Mouse (Mus musculus) hindbrain, embryonic 13.5 days (tissue): ENCODE results near the gene Ccdc90b. TPM values are rescaled to one million over a fixed set of nuclear protein-coding genes. Genes with fewer than 3 reads are reported as not detected.

ENCODE experiments used
- ATAC-seq: fragments of 200-750 bp; cut with Nextera tagmentation; 2 replicates; pipeline ENCODE4 v1.8.0; 2017; ENCODE audit warnings: moderate TSS enrichment; ENCODE audit not compliant: low FRiP score
- H3K27ac ChIP-seq: fragments of 300-500 bp; sonication (generic); 2 replicates; pipeline ENCODE4 v1.5.1; 2015; ENCODE audit warnings: inconsistent platforms, mild to moderate bottlenecking, moderate library complexity
- H3K27me3 ChIP-seq: fragments of 300-500 bp; sonication (generic); 2 replicates; pipeline ENCODE4 v1.6.1; 2015; ENCODE audit warnings: mild to moderate bottlenecking, inconsistent platforms
- H3K36me3 ChIP-seq: fragments of 300-500 bp; sonication (generic); 2 replicates; pipeline ENCODE4 v1.6.1; 2015; ENCODE audit warnings: mild to moderate bottlenecking, inconsistent platforms
- H3K4me1 ChIP-seq: fragments of 300-500 bp; sonication (generic); replicated peaks from 2 replicates; pipeline ENCODE4 v1.6.1; 2015; ENCODE audit warnings: inconsistent platforms
- H3K4me2 ChIP-seq: fragments of 300-500 bp; sonication (generic); 2 replicates; pipeline ENCODE4 v1.6.1; 2015; ENCODE audit warnings: inconsistent platforms, mild to moderate bottlenecking, moderate library complexity
- H3K4me3 ChIP-seq: fragments of 300-500 bp; sonication (generic); 2 replicates; pipeline ENCODE4 v1.5.1; 2015; ENCODE audit warnings: mild to moderate bottlenecking, inconsistent platforms
- H3K9ac ChIP-seq: fragments of 300-500 bp; sonication (generic); 2 replicates; pipeline ENCODE4 v1.6.1; 2015; ENCODE audit warnings: mild to moderate bottlenecking, inconsistent platforms
- H3K9me3 ChIP-seq: fragments of 300-500 bp; sonication (generic); 2 replicates; pipeline ENCODE4 v1.6.1; 2016; ENCODE audit warnings: inconsistent platforms
- WGBS: fragments of 180-500 bp; shearing (Covaris S2); methylation state at CpG from one replicate; pipeline ENCODE4 v1.1.7; 2015; 5-methylcytosine and 5-hydroxymethylcytosine counted together
- polyA plus RNA-seq: library from polyadenylated mRNA; unstranded; fragments of >200 nt; fragmentation: Nextera tagmentation; extraction: Ambion mirVana; gene quantifications from 2 replicates; pipeline ENCODE4 v1.2.1, GENCODE M21; 2015

The Ccdc90b gene
- polyA plus RNA-seq, result 73.0 and 80.1 TPM in 2 replicates

- under 1% methylated on average over 60 of the region's 60 CpGs for WGBS
- peak within 1 kb of the TSS; percentile 72 for H3K4me2 ChIP-seq
- H3K9me3 ChIP-seq, result no peaks in the 10 kb centered on the region
- peak within 1 kb of the TSS; percentile 96 for H3K27ac ChIP-seq
- ATAC-seq, result peak; percentile 99
- no peaks in the 10 kb centered on the region for H3K27me3 ChIP-seq
- peaks cover 13% of the 10 kb centered on the region for H3K4me1 ChIP-seq
- peak within 1 kb of the TSS; percentile 73 for H3K4me3 ChIP-seq
- peaks cover 7% of the 10 kb centered on the region for H3K36me3 ChIP-seq
- peak within 1 kb of the TSS; percentile 84 for H3K9ac ChIP-seq
Measured at GRCm38 (mm10) chr7:92560986-92561876, at the start of gene Ccdc90b. TSS of gene Ccdc90b (plus strand) at chr7:92561149.

- H3K27ac ChIP-seq, result no peak overlapping the region
- H3K4me2 ChIP-seq, result no peak overlapping the region
- no peak overlapping the region for H3K4me3 ChIP-seq
- H3K9ac ChIP-seq, result no peak overlapping the region
- 71% methylated on average over 3 of the region's 3 CpGs for WGBS
- no peak for ATAC-seq
- H3K4me1 ChIP-seq, result no peaks in the 10 kb centered on the region
- H3K9me3 ChIP-seq, result no peaks in the 10 kb centered on the region
- H3K36me3 ChIP-seq, result no peaks in the 10 kb centered on the region
- no peaks in the 10 kb centered on the region for H3K27me3 ChIP-seq
Measured at GRCm38 (mm10) chr7:92520397-92520796, 40.6 kb upstream of the Ccdc90b start.

DNA sequence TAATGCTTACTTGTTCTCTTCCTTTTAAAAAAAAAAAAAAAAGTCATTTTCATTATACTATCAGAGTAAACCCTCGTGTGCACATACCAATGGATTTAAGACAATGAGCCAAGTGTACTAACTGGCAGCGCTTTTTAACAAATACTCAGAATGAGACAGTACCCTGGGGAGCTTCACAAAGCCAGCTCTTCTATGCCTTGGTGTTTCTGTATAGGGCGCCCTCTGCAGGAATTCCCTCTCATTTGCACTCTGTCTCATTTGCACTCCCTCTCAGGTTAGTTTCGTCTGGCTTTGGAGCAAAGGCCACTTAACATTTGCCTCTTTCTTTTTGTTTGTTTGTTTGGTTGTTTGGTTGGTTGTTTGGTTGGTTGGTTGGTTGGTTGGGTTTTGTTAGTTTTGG, 40.1 kb upstream of the Ccdc90b start:
- no peak for ATAC-seq
- Histone ChIP-seq H3K27ac (no peak overlapping the region), H3K27me3 (no peaks in the 10 kb centered on the region), H3K4me2 (no peak overlapping the region), H3K9ac (no peak overlapping the region), H3K4me3 (no peak overlapping the region), H3K36me3 (no peaks in the 10 kb centered on the region), H3K9me3 (no peaks in the 10 kb centered on the region), H3K4me1 (no peaks in the 10 kb centered on the region)
- 32% methylated on average over 4 of the region's 4 CpGs for WGBS

DNA sequence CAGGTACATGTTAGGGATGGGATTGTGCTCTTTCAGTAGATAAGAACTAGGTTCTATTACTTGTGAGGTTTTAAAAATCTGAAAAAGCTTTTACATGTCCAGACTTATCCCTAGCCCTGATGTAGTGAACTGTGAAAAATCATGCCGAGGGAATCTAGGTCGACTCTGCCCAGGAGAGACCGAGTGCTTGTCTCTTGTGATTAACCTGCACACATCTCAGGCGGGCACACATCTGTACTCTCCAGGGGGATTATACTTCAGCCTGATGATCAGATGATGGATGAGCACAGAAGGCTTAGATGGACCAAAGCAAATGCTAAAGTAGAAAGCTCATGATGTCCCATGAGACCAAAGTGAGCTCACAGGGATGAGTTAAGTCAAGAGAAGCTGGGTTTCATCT, 31.7 kb upstream of the Ccdc90b start:
- Histone ChIP-seq H3K4me1 (peaks cover 14% of the 10 kb centered on the region), H3K9ac (no peak overlapping the region), H3K9me3 (no peaks in the 10 kb centered on the region), H3K4me3 (no peak overlapping the region), H3K36me3 (no peaks in the 10 kb centered on the region), H3K27me3 (no peaks in the 10 kb centered on the region), H3K4me2 (no peak overlapping the region), H3K27ac (no peak overlapping the region)
- no peak for ATAC-seq
- 82% methylated on average over 4 of the region's 4 CpGs for WGBS

DNA sequence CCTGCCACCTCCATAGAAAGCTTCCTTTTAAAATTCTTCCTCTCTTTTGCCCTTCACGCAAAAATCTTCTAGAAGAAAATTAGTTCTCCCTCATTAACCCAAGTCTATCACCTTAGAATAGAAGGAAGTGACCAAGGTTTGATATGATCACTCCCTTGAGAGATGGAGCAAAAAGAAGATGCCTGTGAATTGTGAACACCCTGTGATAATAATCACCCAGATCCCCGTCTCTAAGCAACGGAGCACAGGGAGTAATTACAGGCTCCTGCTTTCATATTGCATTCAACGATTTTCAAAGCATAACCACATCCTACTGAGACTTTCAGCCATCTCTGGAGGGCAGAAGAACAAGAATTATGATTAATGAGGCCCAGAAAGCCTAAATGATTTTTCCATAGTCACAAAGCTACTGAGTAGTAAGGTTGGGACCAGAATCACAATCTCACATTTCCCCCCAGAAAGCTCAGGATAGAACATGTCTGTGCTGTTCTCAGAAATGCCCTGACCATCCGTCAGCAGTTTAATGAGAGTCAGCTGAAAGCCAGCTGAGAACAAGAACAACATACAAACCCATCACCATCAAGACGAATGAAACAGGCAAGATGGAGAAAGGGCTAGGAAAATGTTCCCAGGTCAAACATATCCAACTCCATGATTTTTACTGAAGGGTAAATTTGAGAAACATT, 28.5 kb upstream of the Ccdc90b start:
- H3K4me3 ChIP-seq, result no peak overlapping the region
- no peaks in the 10 kb centered on the region for H3K36me3 ChIP-seq
- no peak overlapping the region for H3K4me2 ChIP-seq
- no peaks in the 10 kb centered on the region for H3K9me3 ChIP-seq
- peak; percentile 85 for ATAC-seq
- peaks cover 14% of the 10 kb centered on the region for H3K4me1 ChIP-seq
- H3K27ac ChIP-seq, result peak overlapping the region; percentile 65
- WGBS, result 25% methylated on average over 6 of the region's 6 CpGs
- no peaks in the 10 kb centered on the region for H3K27me3 ChIP-seq
- H3K9ac ChIP-seq, result no peak overlapping the region

DNA sequence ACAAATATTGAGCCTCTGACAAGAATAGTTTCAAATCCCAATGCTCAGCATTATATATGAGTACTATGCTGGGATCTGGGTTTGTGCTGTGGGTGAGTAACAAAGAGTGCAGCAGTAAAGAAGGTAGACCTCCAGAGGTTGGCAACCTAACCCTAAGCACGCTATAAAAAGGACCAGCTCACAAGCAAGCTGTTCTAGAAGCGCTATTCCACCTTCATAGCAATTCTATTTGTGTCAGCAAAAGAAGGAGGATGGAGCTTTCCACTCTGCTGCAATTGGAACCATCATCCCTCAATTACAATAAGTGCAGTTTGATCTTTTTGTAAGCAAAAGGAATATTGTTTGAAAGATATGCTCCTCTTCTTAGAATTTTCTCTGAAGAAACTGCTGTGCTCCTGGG, 14.2 kb upstream of the Ccdc90b start:
- ATAC-seq, result no peak
- H3K4me1 ChIP-seq, result no peaks in the 10 kb centered on the region
- H3K4me3 ChIP-seq, result no peak overlapping the region
- H3K27me3 ChIP-seq, result no peaks in the 10 kb centered on the region
- no peaks in the 10 kb centered on the region for H3K9me3 ChIP-seq
- H3K9ac ChIP-seq, result no peak overlapping the region
- 77% methylated on average over 2 of the region's 2 CpGs for WGBS
- H3K27ac ChIP-seq, result no peak overlapping the region
- no peaks in the 10 kb centered on the region for H3K36me3 ChIP-seq
- H3K4me2 ChIP-seq, result no peak overlapping the region

- Histone ChIP-seq H3K4me3 (no peak overlapping the region), H3K4me1 (no peaks in the 10 kb centered on the region), H3K9ac (no peak overlapping the region), H3K9me3 (no peaks in the 10 kb centered on the region), H3K27ac (no peak overlapping the region), H3K4me2 (no peak overlapping the region), H3K27me3 (no peaks in the 10 kb centered on the region), H3K36me3 (no peaks in the 10 kb centered on the region)
- ATAC-seq, result peak; percentile 28; the same call in 1 of the 2 replicates
- WGBS, result 86% methylated on average over 6 of the region's 6 CpGs
Measured at GRCm38 (mm10) chr7:92550248-92550989, 10.5 kb upstream of the Ccdc90b start.

GRCm38 (mm10) chr7:92550990-92551392, 10.0 kb upstream of the Ccdc90b start:
- Histone ChIP-seq H3K9me3 (no peaks in the 10 kb centered on the region), H3K4me1 (no peaks in the 10 kb centered on the region), H3K27ac (no peak overlapping the region), H3K36me3 (no peaks in the 10 kb centered on the region), H3K9ac (no peak overlapping the region), H3K4me3 (no peak overlapping the region), H3K4me2 (no peak overlapping the region), H3K27me3 (no peaks in the 10 kb centered on the region)
- 54% methylated on average over 4 of the region's 4 CpGs for WGBS
- peak; percentile 68 for ATAC-seq

- WGBS, result 97% methylated on average over 2 of the region's 2 CpGs
- no peaks in the 10 kb centered on the region for H3K36me3 ChIP-seq
- H3K9me3 ChIP-seq, result no peaks in the 10 kb centered on the region
- H3K9ac ChIP-seq, result no peak overlapping the region
- H3K27ac ChIP-seq, result no peak overlapping the region
- ATAC-seq, result no peak
- no peaks in the 10 kb centered on the region for H3K27me3 ChIP-seq
- H3K4me1 ChIP-seq, result peaks cover 13% of the 10 kb centered on the region
- H3K4me2 ChIP-seq, result no peak overlapping the region
- no peak overlapping the region for H3K4me3 ChIP-seq
Measured at GRCm38 (mm10) chr7:92558744-92559143, 2.2 kb upstream of the Ccdc90b start.

GRCm38 (mm10) chr7:92566775-92567174, 5.8 kb downstream of the Ccdc90b start:
- H3K4me1 ChIP-seq, result peaks cover 13% of the 10 kb centered on the region
- no peak overlapping the region for H3K9ac ChIP-seq
- no peak overlapping the region for H3K4me2 ChIP-seq
- no peak for ATAC-seq
- 79% methylated on average over 1 of the region's 1 CpGs for WGBS
- H3K9me3 ChIP-seq, result no peaks in the 10 kb centered on the region
- H3K27ac ChIP-seq, result no peak overlapping the region
- H3K27me3 ChIP-seq, result no peaks in the 10 kb centered on the region
- H3K36me3 ChIP-seq, result peaks cover 26% of the 10 kb centered on the region
- H3K4me3 ChIP-seq, result no peak overlapping the region

DNA sequence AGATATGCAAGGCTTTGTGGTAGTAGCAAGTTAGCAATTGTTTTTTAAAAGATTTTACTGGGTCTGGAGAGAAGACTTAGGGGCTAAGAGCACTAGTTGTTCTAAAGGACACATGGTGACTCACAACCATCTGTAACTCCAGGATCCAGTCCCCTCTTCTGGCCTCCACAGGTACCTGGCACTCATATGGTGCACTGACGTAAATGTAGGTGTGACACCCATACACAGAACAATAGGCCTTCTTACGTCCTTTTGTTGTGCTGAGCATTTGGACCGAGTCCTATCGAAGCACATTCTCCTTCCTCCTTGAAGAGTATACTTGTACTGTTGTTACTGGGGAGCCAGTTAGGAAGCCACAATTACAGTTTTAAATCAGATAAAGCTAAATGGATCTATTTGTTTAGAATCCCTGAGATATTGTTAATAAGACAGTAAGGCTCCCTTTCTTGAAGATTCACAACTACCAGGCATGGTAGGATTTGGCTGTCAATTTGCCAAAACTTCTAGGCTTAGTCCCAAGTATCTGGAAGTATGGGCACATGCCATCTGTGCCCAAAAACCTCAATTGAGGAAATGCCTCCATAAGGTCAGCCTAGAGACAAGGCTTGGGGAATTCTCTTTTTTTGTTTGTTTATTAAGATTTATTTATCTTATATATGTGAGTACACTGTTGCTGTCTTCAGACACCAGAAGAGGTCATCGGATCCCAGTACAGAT, 19.7 kb downstream of the Ccdc90b start:
- WGBS, result 89% methylated on average over 5 of the region's 5 CpGs
- Histone ChIP-seq H3K27ac (no peak overlapping the region), H3K4me2 (no peak overlapping the region), H3K4me3 (no peak overlapping the region), H3K4me1 (no peaks in the 10 kb centered on the region), H3K9me3 (no peaks in the 10 kb centered on the region), H3K9ac (no peak overlapping the region), H3K36me3 (peaks cover 37% of the 10 kb centered on the region), H3K27me3 (no peaks in the 10 kb centered on the region)
- ATAC-seq, result no peak

DNA sequence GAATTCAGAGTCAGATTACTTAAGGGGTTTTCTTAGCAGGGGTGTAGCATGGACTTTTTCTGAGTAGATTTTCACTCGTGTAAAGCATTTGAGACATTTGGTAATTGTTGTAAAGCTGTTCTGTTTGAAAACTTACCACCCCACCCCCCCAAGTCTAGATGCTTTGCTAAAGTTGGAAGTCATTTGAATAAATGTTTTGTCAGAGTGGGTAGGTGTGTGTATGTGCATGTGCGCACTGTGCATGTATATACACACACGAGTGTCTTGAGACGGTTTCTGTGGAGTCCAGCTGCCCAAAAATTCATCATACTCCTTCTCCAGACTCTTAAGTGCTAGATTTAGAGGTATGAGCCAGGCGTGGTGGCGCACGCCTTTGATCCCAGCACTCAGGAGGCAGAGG, 22.6 kb downstream of the Ccdc90b start:
- Histone ChIP-seq H3K9me3 (no peaks in the 10 kb centered on the region), H3K9ac (no peak overlapping the region), H3K27ac (no peak overlapping the region), H3K4me3 (no peak overlapping the region), H3K36me3 (peaks cover 25% of the 10 kb centered on the region), H3K4me2 (no peak overlapping the region), H3K27me3 (no peaks in the 10 kb centered on the region), H3K4me1 (no peaks in the 10 kb centered on the region)
- WGBS, result 94% methylated on average over 7 of the region's 7 CpGs
- no peak for ATAC-seq
